Mouse (Mus musculus): ENCODE data around the gene Angptl8. TPM values are rescaled to one million over a fixed set of nuclear protein-coding genes. Genes with fewer than 3 reads are reported as not detected.
"Not testable (repeated sequence)": the region's sequence is repeated elsewhere in the genome, so short reads cannot be mapped to it uniquely, and the experiment has no call there.

Angptl8 gene
- polyA plus RNA-seq, 1 experiment, result not detected

DNA sequence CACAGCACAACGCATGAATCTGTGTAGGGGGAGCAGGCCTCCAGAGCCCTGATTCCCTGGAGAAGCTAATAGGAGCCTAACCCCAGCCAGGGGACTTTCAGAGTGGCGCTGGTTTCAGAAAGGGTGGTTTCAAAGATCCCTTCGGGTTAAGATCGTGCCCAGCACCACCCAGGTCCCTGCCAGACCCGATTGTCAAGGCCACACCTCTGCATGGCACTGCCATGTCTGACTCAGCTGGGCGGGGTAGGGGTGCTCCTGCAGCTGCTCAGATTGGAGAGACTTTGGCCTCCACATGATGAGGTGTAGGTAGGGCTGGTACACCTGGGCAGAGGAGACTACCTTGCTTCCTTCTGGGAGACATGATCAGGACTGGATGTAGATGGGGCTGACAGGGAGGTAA, 19.6 kb downstream of the Angptl8 start:
- H3K9me3 ChIP-seq, result peaks cover 10% of the 10 kb centered on the region
- no peak for TF ChIP-seq FLI1 (IDR thresholded peaks at IDR 0.05; ENCODE audit: low read length)
- TF ChIP-seq GATA1 (IDR thresholded peaks at IDR 0.05; ENCODE audit: borderline replicate concordance, low read length), result no peak
- H3K36me3 ChIP-seq (replicated peaks; ENCODE audit: low read length), result no peaks in the 10 kb centered on the region
- H3K4me1 ChIP-seq, result peaks cover 31% of the 10 kb centered on the region
- H3K27me3 ChIP-seq (replicated peaks), result peaks cover 30% of the 10 kb centered on the region
- no peak overlapping the region for H3K4me3 ChIP-seq (replicated peaks)

DNA sequence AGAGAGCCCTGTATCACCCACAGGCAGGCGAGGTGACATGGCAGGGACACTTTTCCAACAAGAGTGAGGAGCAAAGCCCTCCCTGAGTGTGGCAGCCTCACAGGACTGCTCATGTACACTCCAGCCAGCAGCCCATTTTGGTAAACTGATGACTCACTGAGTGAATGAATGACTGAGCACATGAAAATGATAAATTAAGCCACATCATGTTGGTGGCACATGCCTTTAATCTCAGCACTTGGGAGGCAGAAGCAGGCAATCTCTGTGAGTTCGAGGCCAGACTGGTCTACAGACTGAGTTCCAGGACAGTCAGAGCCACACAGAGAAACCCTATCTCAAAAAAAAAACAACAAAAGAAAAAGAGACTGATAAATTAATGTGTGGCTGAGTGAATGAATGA, 22.2 kb downstream of the Angptl8 start:
- TF ChIP-seq GATA1 (IDR thresholded peaks at IDR 0.05; ENCODE audit: borderline replicate concordance, low read length), result no peak
- no peak for TF ChIP-seq FLI1 (IDR thresholded peaks at IDR 0.05; ENCODE audit: low read length)
- no peaks in the 10 kb centered on the region for H3K36me3 ChIP-seq (replicated peaks; ENCODE audit: low read length)
- no peak overlapping the region for H3K4me3 ChIP-seq (replicated peaks)
- H3K27me3 ChIP-seq (replicated peaks), result peaks cover 28% of the 10 kb centered on the region
- H3K4me1 ChIP-seq, result peaks cover 14% of the 10 kb centered on the region
- H3K9me3 ChIP-seq, result peaks cover 28% of the 10 kb centered on the region

DNA sequence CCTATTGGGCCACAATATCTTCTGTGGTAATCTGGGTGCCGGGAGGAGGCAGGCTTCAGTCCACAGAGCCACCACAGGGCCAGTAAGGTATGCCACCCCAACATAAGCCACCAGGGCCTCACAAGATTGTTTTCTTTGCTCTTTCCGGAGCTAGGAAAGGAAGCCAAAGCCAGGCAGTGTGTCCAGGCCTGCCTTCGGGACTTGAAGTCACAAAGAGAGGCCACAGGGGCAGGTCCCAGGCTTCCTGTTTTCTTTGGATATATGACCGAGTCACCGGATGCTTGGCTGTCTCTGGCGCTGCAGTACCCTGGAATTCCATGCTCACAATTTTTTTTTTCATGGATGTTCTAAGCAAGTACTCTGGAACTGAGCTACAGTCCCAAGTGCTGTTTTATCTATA, 22.8 kb downstream of the Angptl8 start:
- Histone ChIP-seq H3K36me3 (replicated peaks; ENCODE audit: low read length) (no peaks in the 10 kb centered on the region), H3K4me3 (replicated peaks) (no peak overlapping the region), H3K4me1 (peaks cover 8% of the 10 kb centered on the region), H3K9me3 (peaks cover 32% of the 10 kb centered on the region), H3K27me3 (replicated peaks) (peaks cover 26% of the 10 kb centered on the region)
- TF ChIP-seq FLI1 (IDR thresholded peaks at IDR 0.05; ENCODE audit: low read length) (no peak), GATA1 (IDR thresholded peaks at IDR 0.05; ENCODE audit: borderline replicate concordance, low read length) (no peak)

DNA sequence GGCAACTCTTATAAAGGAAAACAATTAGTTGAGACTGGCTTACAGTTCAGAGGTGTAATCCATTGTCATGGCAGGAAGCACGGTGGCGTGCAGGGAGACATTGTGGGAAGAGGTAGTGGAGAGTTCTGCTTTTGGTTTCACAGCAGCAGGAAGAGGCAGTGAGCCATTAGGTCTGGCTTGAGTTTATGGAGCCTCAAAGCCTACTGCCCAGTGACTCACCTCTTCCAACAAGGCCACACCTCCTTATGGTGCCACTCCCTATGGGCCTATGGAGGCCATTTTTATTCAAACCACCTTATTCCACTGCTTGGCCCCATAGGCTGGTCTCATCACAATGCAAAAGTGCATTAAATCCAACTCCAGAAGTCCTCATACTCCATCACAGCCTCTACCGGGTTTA, 24.3 kb downstream of the Angptl8 start:
- no peak for TF ChIP-seq GATA1 (IDR thresholded peaks at IDR 0.05; ENCODE audit: borderline replicate concordance, low read length)
- no peak for TF ChIP-seq FLI1 (IDR thresholded peaks at IDR 0.05; ENCODE audit: low read length)
- Histone ChIP-seq H3K27me3 (replicated peaks) (peaks cover 17% of the 10 kb centered on the region), H3K4me3 (replicated peaks) (no peak overlapping the region), H3K4me1 (peaks cover 8% of the 10 kb centered on the region), H3K9me3 (peaks cover 34% of the 10 kb centered on the region), H3K36me3 (replicated peaks; ENCODE audit: low read length) (no peaks in the 10 kb centered on the region)

DNA sequence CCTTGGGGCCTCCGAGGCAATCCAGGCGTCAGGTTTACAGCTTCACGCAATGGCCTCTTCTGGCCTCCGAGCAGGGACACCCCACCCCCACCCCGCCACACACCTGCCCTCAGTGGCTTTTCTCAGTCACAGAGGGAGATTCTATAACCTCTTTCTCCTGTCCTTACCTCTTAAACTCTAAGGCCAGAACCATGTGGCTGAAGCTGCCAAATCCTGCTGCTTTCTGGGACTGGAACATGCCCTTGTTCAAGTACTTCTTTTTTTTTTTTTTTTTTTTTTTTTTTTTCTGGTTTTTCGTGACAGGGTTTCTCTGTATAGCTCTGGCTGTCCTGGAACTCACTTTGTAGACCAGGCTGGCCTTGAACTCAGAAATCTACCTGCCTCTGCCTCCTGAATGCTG, 25.0 kb downstream of the Angptl8 start:
- H3K9me3 ChIP-seq, result peaks cover 34% of the 10 kb centered on the region
- H3K4me1 ChIP-seq; H3K4me3 ChIP-seq (replicated peaks); H3K36me3 ChIP-seq (replicated peaks; ENCODE audit: low read length): not testable (repeated sequence)
- H3K27me3 ChIP-seq (replicated peaks), result peaks cover 14% of the 10 kb centered on the region

DNA sequence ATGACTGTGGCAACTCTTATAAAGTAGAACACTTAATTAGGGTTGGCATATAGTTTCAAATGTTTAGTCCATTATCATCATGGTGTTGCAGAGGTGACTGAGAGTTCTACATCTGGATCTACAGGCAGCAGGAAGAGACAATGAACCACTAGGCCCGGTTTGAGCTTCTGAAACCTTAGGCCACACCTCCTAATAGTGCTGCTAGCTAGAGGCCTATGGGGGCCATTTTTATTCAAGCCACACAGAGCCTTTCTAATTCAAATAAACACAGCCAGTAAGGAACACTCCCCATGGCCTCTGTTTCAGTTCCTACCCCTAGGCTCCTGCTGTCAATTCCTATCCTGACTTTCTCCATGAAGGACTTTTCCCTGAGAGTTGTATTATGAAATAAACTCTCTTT, 26.9 kb downstream of the Angptl8 start:
- H3K4me1 ChIP-seq, result peaks cover 8% of the 10 kb centered on the region
- H3K36me3 ChIP-seq (replicated peaks; ENCODE audit: low read length), result no peaks in the 10 kb centered on the region
- H3K4me3 ChIP-seq (replicated peaks), result no peak overlapping the region
- peaks cover 34% of the 10 kb centered on the region for H3K9me3 ChIP-seq
- H3K27me3 ChIP-seq (replicated peaks), result peaks cover 22% of the 10 kb centered on the region
- TF ChIP-seq FLI1 (IDR thresholded peaks at IDR 0.05; ENCODE audit: low read length) (no peak), GATA1 (IDR thresholded peaks at IDR 0.05; ENCODE audit: borderline replicate concordance, low read length) (no peak)

DNA sequence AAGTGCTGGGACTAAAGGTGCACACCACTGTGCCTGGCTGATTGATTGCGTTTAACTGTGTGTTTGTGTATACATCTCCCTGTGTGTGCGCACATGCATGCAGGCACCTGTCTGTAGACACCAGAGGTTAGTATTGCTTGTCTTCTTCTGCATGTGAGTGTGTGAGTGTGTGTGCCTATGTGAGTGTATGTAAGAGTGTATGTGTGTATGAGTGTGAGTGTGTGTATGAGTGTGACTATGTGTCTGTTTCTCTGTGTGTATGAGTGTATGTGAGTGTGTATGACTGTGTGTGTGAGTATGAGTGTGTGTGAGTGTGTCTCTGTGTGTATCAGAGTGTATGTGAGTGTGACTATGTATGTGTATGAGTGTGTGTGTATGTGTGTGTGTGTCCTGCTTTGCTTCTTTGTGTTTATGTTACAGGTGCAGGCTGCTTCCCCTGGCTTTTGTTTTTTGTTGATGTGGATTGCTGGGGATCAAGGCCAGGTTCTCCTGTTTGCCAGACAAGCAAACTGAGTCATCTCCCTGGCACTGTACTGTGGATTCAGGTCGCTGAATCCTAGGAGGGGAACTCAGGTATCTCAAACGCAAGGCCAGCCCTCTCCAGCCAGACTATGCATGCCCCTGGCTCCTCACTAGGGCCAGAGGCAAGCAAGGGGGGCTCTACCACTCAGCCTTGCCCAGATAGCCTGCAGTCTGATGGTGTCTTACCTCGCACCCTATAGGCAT, 30.5 kb downstream of the Angptl8 start:
- Histone ChIP-seq H3K4me1 (peaks cover 2% of the 10 kb centered on the region; the same call in 1 of the 2 replicates), H3K36me3 (replicated peaks; ENCODE audit: low read length) (no peaks in the 10 kb centered on the region), H3K27me3 (replicated peaks) (peaks cover 25% of the 10 kb centered on the region), H3K9me3 (peaks cover 20% of the 10 kb centered on the region), H3K4me3 (replicated peaks) (peak overlapping the region; percentile 28)
- TF ChIP-seq GATA1 (IDR thresholded peaks at IDR 0.05; ENCODE audit: borderline replicate concordance, low read length) (no peak), FLI1 (IDR thresholded peaks at IDR 0.05; ENCODE audit: low read length) (no peak)

DNA sequence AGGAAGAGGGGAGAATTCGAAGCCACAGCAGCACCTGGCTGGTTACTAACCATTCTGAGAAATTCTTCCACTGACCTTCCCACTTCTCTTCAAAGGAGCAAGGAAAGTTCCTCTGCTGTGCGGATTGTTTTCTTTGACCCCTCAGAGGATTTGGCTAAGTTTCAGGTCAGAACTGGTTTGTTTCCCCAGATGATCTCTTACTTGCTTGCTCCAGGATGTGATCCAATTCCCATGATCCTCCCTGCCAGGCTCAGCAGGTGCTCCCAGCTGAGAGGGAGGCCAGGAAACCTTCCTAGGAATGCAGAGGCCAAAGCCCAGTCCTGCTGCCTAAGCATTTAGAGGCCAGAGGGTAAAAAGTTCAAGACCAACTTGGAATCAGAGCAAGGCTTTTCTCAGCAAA, 31.3 kb downstream of the Angptl8 start:
- peaks cover 28% of the 10 kb centered on the region for H3K27me3 ChIP-seq (replicated peaks)
- peaks cover 4% of the 10 kb centered on the region; the same call in 1 of the 2 replicates for H3K4me1 ChIP-seq
- H3K36me3 ChIP-seq (replicated peaks; ENCODE audit: low read length), result no peaks in the 10 kb centered on the region
- H3K9me3 ChIP-seq, result peaks cover 14% of the 10 kb centered on the region
- TF ChIP-seq FLI1 (IDR thresholded peaks at IDR 0.05; ENCODE audit: low read length), result no peak
- no peak overlapping the region for H3K4me3 ChIP-seq (replicated peaks)

DNA sequence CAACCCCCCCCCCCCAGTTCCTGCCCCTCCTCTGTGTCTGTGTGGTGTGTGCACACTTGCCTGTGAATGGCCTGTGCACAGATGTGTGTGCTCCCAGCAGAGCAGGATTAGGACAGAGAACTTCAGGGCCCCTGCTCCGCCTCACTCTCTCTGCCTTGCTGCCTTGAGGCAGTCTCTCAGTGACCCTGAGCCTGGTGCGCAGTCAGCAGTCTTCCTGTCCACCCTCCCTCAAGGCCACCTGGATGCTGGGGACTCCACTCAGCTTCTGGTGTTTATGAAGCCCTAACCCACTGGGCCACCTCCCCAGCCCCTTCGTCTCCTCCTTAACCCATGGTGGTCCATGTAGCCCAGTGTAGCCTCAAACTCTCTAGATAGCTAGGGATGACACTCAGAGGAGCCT, 32.4 kb downstream of the Angptl8 start:
- H3K27me3 ChIP-seq (replicated peaks), result peaks cover 38% of the 10 kb centered on the region

DNA sequence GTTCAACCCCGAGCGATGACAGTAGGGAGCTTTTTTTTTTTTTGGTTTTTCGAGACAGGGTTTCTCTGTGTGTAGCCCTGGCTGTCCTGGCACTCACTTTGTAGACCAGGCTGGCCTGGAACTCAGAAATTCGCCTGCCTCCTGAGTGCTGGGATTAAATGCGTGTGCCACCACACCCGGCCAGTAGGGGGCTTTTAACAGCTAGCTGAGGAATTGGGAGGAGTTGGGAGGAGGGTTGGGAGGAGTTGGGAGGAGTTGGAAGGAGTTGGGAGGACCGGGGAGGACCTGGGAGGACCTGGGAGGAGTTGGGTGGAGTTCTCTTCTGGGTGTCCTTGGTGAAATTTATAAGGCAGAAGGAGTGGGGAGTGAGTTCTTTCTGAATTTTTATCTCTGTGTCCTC, 34.0 kb downstream of the Angptl8 start:
- not testable (repeated sequence) for H3K4me3 ChIP-seq (replicated peaks); H3K36me3 ChIP-seq (replicated peaks; ENCODE audit: low read length); H3K4me1 ChIP-seq; H3K9me3 ChIP-seq
- H3K27me3 ChIP-seq (replicated peaks), result peaks cover 40% of the 10 kb centered on the region

More for the DNA sequence above, 32.4 kb downstream of the Angptl8 start:
- H3K4me1 ChIP-seq, result peaks cover 4% of the 10 kb centered on the region; the same call in 1 of the 2 replicates
- no peaks in the 10 kb centered on the region for H3K36me3 ChIP-seq (replicated peaks; ENCODE audit: low read length)
- TF ChIP-seq GATA1 (IDR thresholded peaks at IDR 0.05; ENCODE audit: borderline replicate concordance, low read length) (no peak), FLI1 (IDR thresholded peaks at IDR 0.05; ENCODE audit: low read length) (no peak)
- peaks cover 6% of the 10 kb centered on the region; the same call in 1 of the 2 replicates for H3K9me3 ChIP-seq
- H3K4me3 ChIP-seq (replicated peaks), result no peak overlapping the region

Data from megakaryocyte, embryonic 14.5 days (primary cell).